Mouse (Mus musculus) erythroblast, embryonic 14.5 days (primary cell): ENCODE results near the gene Pcsk7.

ENCODE experiments used
- GATA1 ChIP-seq: IDR thresholded peaks from 2 replicates; pipeline ENCODE4 v1.6.1; 2012; ENCODE audit warnings: low read length, inconsistent platforms, mixed read lengths
- TAL1 ChIP-seq: IDR thresholded peaks from 3 replicates; pipeline ENCODE4 v1.6.1; 2012; ENCODE audit warnings: low read length, inconsistent platforms, mixed read lengths

- TF ChIP-seq GATA1 (no peak), TAL1 (no peak)
These were observed 5.4 kb downstream of the Pcsk7 start for GRCm38 (mm10) chr9:45911673-45912072.
